Mouse (Mus musculus) heart, postnatal 0 days (tissue): ENCODE measurements at regions not wholly inside any gene's neighbourhood (a gene's known extent, or its start where the extent isn't known, plus 50 kb on each side); places are given as distances from the start of the nearest gene placed in this dataset.

Experiments used
- ATAC-seq: fragments of 200-750 bp; cut with Nextera tagmentation; 2 replicates; pipeline ENCODE4 v1.8.0; 2017; ENCODE audit warnings: low read depth, moderate number of reproducible peaks, moderate library complexity; ENCODE audit not compliant: insufficient read depth
- DNase-seq: peaks from one replicate; pipeline ENCODE4 v3.0.0-alpha.2; 2016; ENCODE audit warnings: low spot score
- H3K27ac ChIP-seq: fragments of 300-500 bp; sonication (generic); 2 replicates; pipeline ENCODE4 v1.5.1; 2014; ENCODE audit warnings: low read depth, mild to moderate bottlenecking
- H3K27me3 ChIP-seq: fragments of 300-500 bp; sonication (generic); 2 replicates; pipeline ENCODE4 v1.6.1; 2014; ENCODE audit warnings: low read length, mixed read lengths; ENCODE audit not compliant: control insufficient read depth, insufficient read depth
- H3K36me3 ChIP-seq: fragments of 300-500 bp; sonication (generic); replicated peaks from 2 replicates; pipeline ENCODE4 v1.6.1; 2014; ENCODE audit warnings: low read length, mixed read lengths; ENCODE audit not compliant: control insufficient read depth, insufficient read depth
- H3K4me1 ChIP-seq: fragments of 300-500 bp; sonication (generic); 2 replicates; pipeline ENCODE4 v1.6.1; 2014; ENCODE audit warnings: antibody characterized with exemption; ENCODE audit not compliant: control insufficient read depth, insufficient read depth
- H3K4me2 ChIP-seq: fragments of 300-500 bp; sonication (generic); 2 replicates; pipeline ENCODE4 v1.6.1; 2014; ENCODE audit warnings: low read depth, mild to moderate bottlenecking, low read length, moderate library complexity
- H3K4me3 ChIP-seq: fragments of 300-500 bp; sonication (generic); 2 replicates; pipeline ENCODE4 v1.5.1; 2014; ENCODE audit warnings: low read depth, low read length
- H3K9ac ChIP-seq: fragments of 300-500 bp; sonication (generic); replicated peaks from 2 replicates; pipeline ENCODE4 v1.6.1; 2014; ENCODE audit warnings: low read depth, low read length, mixed read lengths
- H3K9me3 ChIP-seq: fragments of 300-500 bp; sonication (generic); replicated peaks from 2 replicates; pipeline ENCODE4 v1.6.1; 2016; ENCODE audit warnings: low read length; ENCODE audit not compliant: control insufficient read depth
- CTCF ChIP-seq: IDR thresholded peaks from 2 replicates; pipeline ENCODE4 v1.5.1; 2016; ENCODE audit warnings: antibody characterized with exemption, control low read depth, low read depth
- EP300 ChIP-seq: IDR thresholded peaks from 2 replicates; pipeline ENCODE4 v1.6.1; 2016; ENCODE audit warnings: antibody characterized with exemption, low read depth
- WGBS: fragments of 180-500 bp; shearing (Covaris S2); extraction: QIAGEN DNeasy Blood & Tissue Kit; methylation state at CpG from one replicate; pipeline ENCODE4 v1.1.7; 2014; 5-methylcytosine and 5-hydroxymethylcytosine counted together

DNA sequence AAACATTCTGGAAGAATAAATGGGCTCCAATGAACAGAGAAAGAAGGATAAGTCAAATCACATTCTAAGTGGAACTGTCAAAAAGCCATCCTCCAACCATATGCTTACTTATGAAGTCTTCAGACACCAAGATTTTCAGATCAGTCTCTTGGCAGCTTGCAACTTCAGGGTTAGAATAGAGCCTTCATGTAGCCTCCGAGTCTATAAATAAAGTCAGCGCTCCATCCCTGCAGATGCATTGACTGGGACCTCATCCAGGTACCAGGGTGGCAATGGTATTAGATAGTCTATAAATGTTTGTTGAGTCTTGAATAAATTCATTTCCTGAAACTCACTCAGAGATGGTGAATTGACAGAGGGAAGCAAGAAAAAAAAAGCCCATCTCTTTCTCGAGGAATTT is 107.2 kb upstream of the Eepd1 start:
- H3K4me2 ChIP-seq = no peak overlapping the region

DNA sequence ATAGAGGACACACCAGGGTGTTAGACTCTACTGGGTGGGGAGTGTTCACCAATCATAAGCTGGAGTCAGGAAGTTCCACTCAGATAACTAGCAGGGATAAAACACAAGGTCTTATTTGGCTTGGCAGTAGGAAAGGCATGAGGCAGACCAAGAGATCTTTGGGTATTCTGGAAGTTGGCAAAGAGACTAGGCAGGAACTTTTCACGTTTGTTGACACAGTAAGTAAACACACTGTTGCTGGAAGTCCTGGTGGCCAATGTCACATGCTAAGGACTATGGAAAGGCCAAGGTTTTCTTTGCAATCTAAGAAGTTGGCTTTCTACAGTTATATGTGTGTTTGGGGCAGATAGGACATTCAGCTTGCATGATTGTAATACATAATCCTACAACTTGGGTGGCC is 105.1 kb upstream of the Eepd1 start:
- no peak for DNase-seq
- H3K36me3 ChIP-seq = no peaks in the 10 kb centered on the region
- H3K27ac ChIP-seq = no peak overlapping the region
- no peak overlapping the region for H3K4me3 ChIP-seq
- H3K9ac ChIP-seq = no peak overlapping the region
- H3K4me2 ChIP-seq = no peak overlapping the region
- TF ChIP-seq CTCF (no peak), EP300 (no peak)
- no peaks in the 10 kb centered on the region for H3K9me3 ChIP-seq
- H3K27me3 ChIP-seq = no peaks in the 10 kb centered on the region
- no peaks in the 10 kb centered on the region for H3K4me1 ChIP-seq
- no peak for ATAC-seq
- whole genome bisulfite sequencing = 29% methylated on average over 1 of the region's 1 CpGs

More for the DNA sequence above, 107.2 kb upstream of the Eepd1 start:
- TF ChIP-seq EP300 (no peak), CTCF (no peak)
- H3K4me3 ChIP-seq = no peak overlapping the region
- 68% methylated on average over 3 of the region's 3 CpGs for WGBS
- no peaks in the 10 kb centered on the region for H3K36me3 ChIP-seq
- H3K4me1 ChIP-seq = no peaks in the 10 kb centered on the region
- no peak overlapping the region for H3K9ac ChIP-seq
- ATAC-seq (no peak), DNase-seq (no peak)
- no peaks in the 10 kb centered on the region for H3K9me3 ChIP-seq
- no peaks in the 10 kb centered on the region for H3K27me3 ChIP-seq
- H3K27ac ChIP-seq = no peak overlapping the region

DNA sequence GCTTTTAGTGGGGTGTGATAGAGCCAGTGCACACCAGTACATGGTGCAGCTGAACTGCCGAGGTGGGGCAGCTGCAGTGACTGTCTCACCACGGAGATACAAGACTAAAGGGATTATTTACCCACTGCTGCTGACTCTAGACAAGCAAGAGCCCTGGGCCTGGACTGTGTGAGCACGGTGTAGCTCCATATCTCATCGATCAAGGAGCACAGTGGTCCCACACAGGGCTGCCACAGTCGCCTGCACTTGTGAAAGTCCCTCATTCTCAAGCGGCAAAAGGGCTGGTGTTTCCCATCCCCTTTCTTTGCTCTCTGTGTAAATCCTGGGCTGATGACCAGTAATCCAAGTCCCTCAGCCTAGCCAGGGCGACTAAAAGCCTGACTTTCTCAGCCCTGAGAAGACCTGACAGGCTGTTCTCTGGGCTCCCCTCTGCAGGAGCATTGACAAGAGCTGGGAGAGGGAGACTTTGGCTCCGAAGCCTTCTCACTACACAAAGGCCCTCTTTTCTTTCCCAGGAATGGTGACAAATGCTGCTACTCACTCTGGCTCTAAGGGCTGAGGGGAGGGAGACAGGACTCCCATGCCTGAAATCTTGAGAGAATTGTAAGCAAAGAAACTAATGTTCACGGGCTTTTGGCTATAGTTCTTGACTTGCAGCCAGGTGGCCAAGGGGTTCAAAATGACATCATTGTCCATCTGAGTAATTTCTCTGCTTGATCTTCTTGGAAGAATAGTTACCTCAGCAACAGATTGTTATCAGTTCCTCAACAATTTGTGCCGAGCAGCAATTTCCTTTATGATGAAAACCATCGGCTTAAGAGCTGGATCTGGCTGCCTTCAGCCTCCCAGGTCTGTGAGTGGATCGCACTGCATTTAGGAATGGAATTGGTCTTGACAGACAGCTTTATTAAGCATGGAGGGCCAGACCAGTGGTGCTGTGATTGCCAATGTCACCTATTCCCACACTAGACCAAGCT is 103.3 kb upstream of the Eepd1 start:
- H3K4me1 ChIP-seq = no peaks in the 10 kb centered on the region
- no peak overlapping the region for H3K27ac ChIP-seq
- H3K9ac ChIP-seq = no peak overlapping the region

DNA sequence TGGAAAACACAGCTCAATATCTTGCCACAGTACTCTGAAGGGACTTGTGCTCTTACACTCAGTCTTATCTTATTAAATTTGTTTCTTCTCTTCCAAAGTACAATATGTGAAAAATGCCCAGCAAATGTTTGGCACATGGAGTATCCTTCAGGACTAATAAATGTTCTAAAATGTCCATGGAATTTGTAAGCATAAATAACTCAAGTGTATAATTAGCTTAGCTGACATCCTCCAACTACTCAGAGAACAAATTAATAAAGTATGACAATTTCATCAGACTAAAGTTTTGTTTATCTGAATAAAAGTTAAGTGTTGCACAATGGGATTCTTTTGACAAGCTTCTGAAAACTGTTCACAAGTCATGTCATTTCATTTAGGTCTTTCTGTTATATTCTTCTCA is 96.0 kb upstream of the Eepd1 start:
- Histone ChIP-seq H3K9ac (no peak overlapping the region), H3K27me3 (no peaks in the 10 kb centered on the region), H3K4me1 (peaks cover 10% of the 10 kb centered on the region; the same call in 1 of the 2 replicates), H3K9me3 (no peaks in the 10 kb centered on the region), H3K4me3 (no peak overlapping the region), H3K36me3 (no peaks in the 10 kb centered on the region), H3K4me2 (no peak overlapping the region), H3K27ac (no peak overlapping the region)
- no peak for ATAC-seq
- TF ChIP-seq CTCF (no peak), EP300 (no peak)
- no peak for DNase-seq

More for the DNA sequence above, 103.3 kb upstream of the Eepd1 start:
- 54% methylated on average over 12 of the region's 12 CpGs for WGBS
- Histone ChIP-seq H3K9me3 (no peaks in the 10 kb centered on the region), H3K4me3 (no peak overlapping the region), H3K27me3 (no peaks in the 10 kb centered on the region), H3K36me3 (no peaks in the 10 kb centered on the region), H3K4me2 (no peak overlapping the region)
- DNase-seq (no peak), ATAC-seq (no peak)
- TF ChIP-seq EP300 = no peak
- no peak for TF ChIP-seq CTCF

DNA sequence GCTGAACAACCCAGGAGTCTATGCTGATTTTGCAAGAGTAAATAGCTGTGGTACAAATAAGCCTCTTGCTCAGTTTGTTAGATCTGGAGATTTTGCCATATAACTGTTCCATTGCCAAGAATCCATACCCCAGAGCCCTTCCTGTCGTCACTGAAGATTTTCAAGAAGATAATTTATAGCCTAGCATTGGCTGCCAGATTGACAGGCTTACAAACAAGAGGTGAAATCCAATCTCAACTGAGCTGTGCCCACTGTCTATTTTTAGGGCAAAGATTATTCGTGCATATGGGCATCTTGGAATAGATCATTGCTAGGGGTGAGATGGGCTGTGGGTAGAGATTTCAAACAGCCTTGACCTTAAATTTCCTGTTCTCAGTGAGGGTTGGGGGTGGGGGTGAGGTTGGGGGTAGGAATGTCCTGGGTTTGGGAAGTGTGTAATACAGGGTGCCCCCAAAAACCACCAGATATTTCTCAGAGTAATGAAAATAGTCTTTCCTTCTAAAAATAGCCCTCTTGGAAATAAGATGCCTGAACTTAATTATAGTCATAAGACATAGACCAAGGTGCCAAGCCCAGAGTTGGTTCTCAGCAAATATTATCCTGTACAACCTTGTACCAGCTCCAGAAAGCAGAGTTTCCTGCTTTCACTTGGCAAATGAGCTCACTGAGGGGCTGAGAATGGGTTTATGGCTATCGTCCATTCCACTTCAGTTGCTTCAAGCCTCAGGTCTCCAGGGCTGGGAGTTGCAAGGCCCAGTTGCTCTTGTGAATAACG is 93.3 kb upstream of the Eepd1 start:
- Histone ChIP-seq H3K9me3 (no peaks in the 10 kb centered on the region), H3K4me3 (no peak overlapping the region), H3K27ac (no peak overlapping the region), H3K9ac (no peak overlapping the region), H3K4me2 (no peak overlapping the region), H3K36me3 (no peaks in the 10 kb centered on the region), H3K27me3 (no peaks in the 10 kb centered on the region), H3K4me1 (peaks cover 10% of the 10 kb centered on the region; the same call in 1 of the 2 replicates)
- ATAC-seq (no peak), DNase-seq (no peak)
- 52% methylated on average over 4 of the region's 4 CpGs for WGBS
- no peak for TF ChIP-seq CTCF
- no peak for TF ChIP-seq EP300
